Mouse (Mus musculus) stomach, postnatal 0 days (tissue): ENCODE results near the gene Gm29609.

Source experiments
- CTCF ChIP-seq: IDR thresholded peaks from 2 replicates; pipeline ENCODE4 v1.5.1; 2016; ENCODE audit warnings: antibody characterized with exemption, low read depth, mild to moderate bottlenecking, moderate library complexity
- EP300 ChIP-seq: optimal IDR thresholded peaks from 2 replicates; pipeline ENCODE3; 2016; ENCODE audit warnings: antibody characterized with exemption

DNA sequence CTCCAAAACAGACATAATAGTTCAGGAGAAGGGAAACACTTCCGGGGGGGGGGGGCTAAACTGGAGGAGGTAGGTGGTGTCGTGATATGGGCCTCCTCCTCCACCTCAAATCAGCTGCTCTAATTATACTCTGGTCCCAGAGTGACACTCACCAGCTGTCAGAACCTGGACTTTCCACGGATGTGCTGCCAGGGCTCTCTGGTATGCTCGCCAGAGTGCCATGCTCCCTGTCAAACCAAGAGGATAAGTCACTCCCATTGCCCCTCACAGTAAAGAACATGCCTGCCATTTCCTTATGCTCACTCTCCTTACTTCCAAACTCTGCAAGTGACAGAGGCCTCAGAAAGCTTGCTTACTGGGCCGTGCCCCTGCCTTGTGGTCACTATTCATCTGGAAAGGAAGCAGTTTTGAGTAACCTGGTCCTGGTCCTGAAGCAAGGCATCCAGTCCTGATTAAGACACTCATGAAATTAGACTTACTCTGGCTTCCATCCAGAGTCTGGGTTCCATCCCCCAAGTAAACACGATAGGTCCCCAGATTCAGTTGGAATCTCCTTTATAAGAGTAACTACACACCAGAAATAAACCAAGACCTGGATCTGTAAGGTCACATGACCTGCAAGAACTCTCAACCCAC lies 26.1 kb downstream of the Gm29609 start:
- TF ChIP-seq CTCF (no peak), EP300 (no peak)
